Mouse (Mus musculus) frontal cortex, adult 2 months (tissue): ENCODE data around the gene Col23a1. TPM values are rescaled to one million over a fixed set of nuclear protein-coding genes. Genes with fewer than 3 reads are reported as not detected.

Source experiments
- DNase-seq, 2 experiments: peaks; one replicate each; pipeline ENCODE4 v3.0.0; 2022; ENCODE audit warnings: low spot score in 1 of 2; ENCODE audit errors: extremely low spot score in 1 of 2
- polyA plus RNA-seq: library from polyadenylated mRNA; depleted of rRNA; stranded (reverse); fragments of >200 nt; gene quantifications from 2 replicates; pipeline ENCODE4 v1.2.3, GENCODE M21; 2012

Col23a1 gene
- polyA plus RNA-seq, 1 experiment, result 15.2 TPM

GRCm38 (mm10) chr11:51426155-51426554 lies 136.4 kb downstream of the Col23a1 start:
- no peak for DNase-seq

- no peak for DNase-seq
These were observed 139.9 kb downstream of the Col23a1 start for GRCm38 (mm10) chr11:51429428-51430179.

- no peak for DNase-seq
These were observed 140.5 kb downstream of the Col23a1 start for GRCm38 (mm10) chr11:51430180-51430578.

GRCm38 (mm10) chr11:51431287-51431686 lies 141.6 kb downstream of the Col23a1 start:
- DNase-seq, result no peak

GRCm38 (mm10) chr11:51431968-51432367 lies 142.2 kb downstream of the Col23a1 start:
- DNase-seq, result no peak

- no peak for DNase-seq
These were observed 152.3 kb downstream of the Col23a1 start for GRCm38 (mm10) chr11:51442006-51442405.

- no peak for DNase-seq
These were observed 152.9 kb downstream of the Col23a1 start for GRCm38 (mm10) chr11:51442599-51442998.

GRCm38 (mm10) chr11:51443818-51444217 lies 154.1 kb downstream of the Col23a1 start:
- DNase-seq, result no peak

- no peak for DNase-seq
These were observed 154.9 kb downstream of the Col23a1 start for GRCm38 (mm10) chr11:51444649-51445048.

GRCm38 (mm10) chr11:51446711-51447425 lies 157.1 kb downstream of the Col23a1 start:
- peak in 1 of 2 experiments; percentile 69 for DNase-seq

- DNase-seq, result no peak
These were observed 158.5 kb downstream of the Col23a1 start for GRCm38 (mm10) chr11:51448256-51448655.

- DNase-seq, result no peak
These were observed 159.0 kb downstream of the Col23a1 start for GRCm38 (mm10) chr11:51448680-51449079.

- DNase-seq, result peak in 1 of 2 experiments; percentile 38
These were observed 160.2 kb downstream of the Col23a1 start for GRCm38 (mm10) chr11:51449881-51450280.

- DNase-seq, result no peak
These were observed 161.6 kb downstream of the Col23a1 start for GRCm38 (mm10) chr11:51451281-51451680.

GRCm38 (mm10) chr11:51451925-51452324 lies 162.2 kb downstream of the Col23a1 start:
- DNase-seq, result no peak

GRCm38 (mm10) chr11:51453742-51454141 lies 164.0 kb downstream of the Col23a1 start:
- no peak for DNase-seq

- DNase-seq, result no peak
These were observed 165.8 kb downstream of the Col23a1 start for GRCm38 (mm10) chr11:51455501-51455900.

GRCm38 (mm10) chr11:51457624-51458023 lies 167.9 kb downstream of the Col23a1 start:
- no peak for DNase-seq

GRCm38 (mm10) chr11:51458649-51459048 lies 168.9 kb downstream of the Col23a1 start:
- no peak for DNase-seq

- DNase-seq, result no peak
These were observed 169.9 kb downstream of the Col23a1 start for GRCm38 (mm10) chr11:51459569-51460043.

- no peak for DNase-seq
These were observed 179.0 kb downstream of the Col23a1 start for GRCm38 (mm10) chr11:51468737-51469136.

GRCm38 (mm10) chr11:51469341-51469831 lies 179.7 kb downstream of the Col23a1 start:
- DNase-seq, result no peak
